Mouse (Mus musculus) heart, embryonic 15.5 days (tissue): Measurements from ENCODE around the gene Hexb. TPM values are rescaled to one million over a fixed set of nuclear protein-coding genes. Genes with fewer than 3 reads are reported as not detected.

Source experiments
- ATAC-seq: fragments of 200-750 bp; cut with Nextera tagmentation; replicated peaks from 2 replicates; pipeline ENCODE4 v1.8.0; 2017; ENCODE audit warnings: low read depth, moderate TSS enrichment; ENCODE audit not compliant: insufficient number of reproducible peaks, insufficient read depth, low FRiP score
- H3K27ac ChIP-seq: fragments of 300-500 bp; sonication (generic); 2 replicates; pipeline ENCODE4 v1.5.1; 2015; ENCODE audit warnings: mild to moderate bottlenecking, inconsistent platforms
- H3K27me3 ChIP-seq: fragments of 300-500 bp; sonication (generic); 2 replicates; pipeline ENCODE4 v1.6.1; 2015; ENCODE audit warnings: inconsistent platforms
- H3K36me3 ChIP-seq: fragments of 300-500 bp; sonication (generic); 2 replicates; pipeline ENCODE4 v1.6.1; 2015; ENCODE audit warnings: mild to moderate bottlenecking, inconsistent platforms
- H3K4me1 ChIP-seq: fragments of 300-500 bp; sonication (generic); replicated peaks from 2 replicates; pipeline ENCODE4 v1.6.1; 2015; ENCODE audit warnings: inconsistent platforms
- H3K4me2 ChIP-seq: fragments of 300-500 bp; sonication (generic); 2 replicates; pipeline ENCODE4 v1.6.1; 2015; ENCODE audit warnings: inconsistent platforms, mild to moderate bottlenecking, moderate library complexity
- H3K4me3 ChIP-seq: fragments of 300-500 bp; sonication (generic); 2 replicates; pipeline ENCODE4 v1.5.1; 2015; ENCODE audit warnings: mild to moderate bottlenecking, inconsistent platforms
- H3K9ac ChIP-seq: fragments of 300-500 bp; sonication (generic); 2 replicates; pipeline ENCODE4 v1.6.1; 2015; ENCODE audit warnings: mild to moderate bottlenecking, inconsistent platforms
- H3K9me3 ChIP-seq: fragments of 300-500 bp; sonication (generic); replicated peaks from 2 replicates; pipeline ENCODE4 v1.6.1; 2016; ENCODE audit warnings: inconsistent platforms
- WGBS: fragments of 180-500 bp; shearing (Covaris S2); methylation state at CpG from one replicate; pipeline ENCODE4 v1.1.7; 2015; ENCODE audit warnings: mixed read lengths; 5-methylcytosine and 5-hydroxymethylcytosine counted together
- polyA plus RNA-seq: library from polyadenylated mRNA; unstranded; fragments of >200 nt; fragmentation: Nextera tagmentation; extraction: Ambion mirVana; gene quantifications from 2 replicates; pipeline ENCODE4 v1.2.1, GENCODE M21; 2015

Hexb gene
- polyA plus RNA-seq, 1 experiment from 2014 or later, result 35.1 TPM

GRCm38 (mm10) chr13:97220022-97220421 lies 21.9 kb upstream of the Hexb start:
- Histone ChIP-seq H3K4me3 (no peak overlapping the region), H3K27me3 (no peaks in the 10 kb centered on the region), H3K9ac (no peak overlapping the region), H3K4me2 (no peak overlapping the region), H3K27ac (no peak overlapping the region), H3K9me3 (no peaks in the 10 kb centered on the region), H3K36me3 (no peaks in the 10 kb centered on the region), H3K4me1 (no peaks in the 10 kb centered on the region)
- WGBS, result 88% methylated on average over 3 of the region's 3 CpGs
- ATAC-seq, result no peak

- no peak overlapping the region for H3K4me2 ChIP-seq
- H3K4me1 ChIP-seq, result no peaks in the 10 kb centered on the region
- no peak overlapping the region for H3K27ac ChIP-seq
- 74% methylated on average over 5 of the region's 5 CpGs for WGBS
- H3K9ac ChIP-seq, result no peak overlapping the region
- no peak for ATAC-seq
- H3K9me3 ChIP-seq, result no peaks in the 10 kb centered on the region
- no peak overlapping the region for H3K4me3 ChIP-seq
- no peaks in the 10 kb centered on the region for H3K27me3 ChIP-seq
- H3K36me3 ChIP-seq, result no peaks in the 10 kb centered on the region
Measured at GRCm38 (mm10) chr13:97216196-97216595, 18.0 kb upstream of the Hexb start.

- H3K27ac ChIP-seq, result no peak overlapping the region
- no peaks in the 10 kb centered on the region for H3K4me1 ChIP-seq
- ATAC-seq, result no peak
- no peaks in the 10 kb centered on the region for H3K36me3 ChIP-seq
- WGBS, result 64% methylated on average over 4 of the region's 4 CpGs
- no peak overlapping the region for H3K4me2 ChIP-seq
- no peaks in the 10 kb centered on the region for H3K27me3 ChIP-seq
- no peaks in the 10 kb centered on the region for H3K9me3 ChIP-seq
- H3K9ac ChIP-seq, result no peak overlapping the region
- no peak overlapping the region for H3K4me3 ChIP-seq
Measured at GRCm38 (mm10) chr13:97215563-97215962, 17.4 kb upstream of the Hexb start.

- Histone ChIP-seq H3K27me3 (no peaks in the 10 kb centered on the region), H3K4me3 (no peak overlapping the region), H3K36me3 (no peaks in the 10 kb centered on the region), H3K4me1 (no peaks in the 10 kb centered on the region), H3K9me3 (no peaks in the 10 kb centered on the region), H3K9ac (no peak overlapping the region), H3K4me2 (no peak overlapping the region), H3K27ac (no peak overlapping the region)
- no peak for ATAC-seq
- 63% methylated on average over 3 of the region's 3 CpGs for WGBS
Measured at GRCm38 (mm10) chr13:97214583-97215268, 16.6 kb upstream of the Hexb start.

GRCm38 (mm10) chr13:97208500-97209010 lies 10.4 kb upstream of the Hexb start:
- Histone ChIP-seq H3K4me3 (no peak overlapping the region), H3K4me1 (peaks cover 9% of the 10 kb centered on the region; the same call in 1 of the 2 replicates), H3K9ac (no peak overlapping the region), H3K9me3 (no peaks in the 10 kb centered on the region), H3K27me3 (no peaks in the 10 kb centered on the region), H3K27ac (no peak overlapping the region; the same call in 1 of the 2 replicates), H3K36me3 (no peaks in the 10 kb centered on the region), H3K4me2 (no peak overlapping the region)
- ATAC-seq, result no peak
- WGBS, result 47% methylated on average over 3 of the region's 3 CpGs

GRCm38 (mm10) chr13:97208112-97208478 lies 9.9 kb upstream of the Hexb start:
- H3K27ac ChIP-seq, result no peak overlapping the region; the same call in 1 of the 2 replicates
- H3K9ac ChIP-seq, result no peak overlapping the region
- no peak overlapping the region for H3K4me2 ChIP-seq
- no peaks in the 10 kb centered on the region for H3K36me3 ChIP-seq
- ATAC-seq, result no peak
- no peaks in the 10 kb centered on the region for H3K9me3 ChIP-seq
- peaks cover 9% of the 10 kb centered on the region; the same call in 1 of the 2 replicates for H3K4me1 ChIP-seq
- H3K27me3 ChIP-seq, result no peaks in the 10 kb centered on the region
- WGBS, result 44% methylated on average over 7 of the region's 7 CpGs
- no peak overlapping the region for H3K4me3 ChIP-seq

DNA sequence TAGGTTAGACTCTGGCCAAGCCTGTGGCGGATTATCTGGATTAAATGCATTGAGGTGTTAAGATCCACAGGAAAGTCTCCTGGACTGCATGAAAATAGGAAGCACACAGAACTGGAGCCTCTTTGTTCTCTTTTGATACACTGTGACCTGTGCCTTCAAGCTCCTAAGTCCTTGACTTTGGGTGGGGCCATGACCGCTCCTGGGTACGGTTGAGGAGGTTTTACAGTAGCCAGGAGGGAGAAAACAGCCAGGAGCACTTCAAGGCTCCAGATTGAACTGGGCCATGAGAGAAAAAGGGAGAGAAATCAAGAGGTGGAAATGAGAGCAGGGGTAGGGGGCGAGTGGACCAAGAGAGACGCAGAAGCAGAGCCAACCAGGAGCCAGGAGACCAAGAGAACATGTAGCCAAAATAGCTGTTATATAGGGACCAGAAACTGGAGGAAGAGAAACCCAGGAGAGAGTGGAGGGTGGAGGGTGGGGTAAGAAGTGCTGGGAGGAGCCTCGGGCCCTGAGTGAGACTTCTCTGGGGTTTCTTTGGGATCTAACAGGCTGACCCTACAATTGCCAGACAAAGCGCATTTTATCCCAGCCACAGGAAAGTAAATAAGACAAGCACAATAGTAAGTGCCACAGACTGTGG lies 9.4 kb upstream of the Hexb start:
- peaks cover 9% of the 10 kb centered on the region; the same call in 1 of the 2 replicates for H3K4me1 ChIP-seq
- no peak overlapping the region for H3K4me3 ChIP-seq
- no peak overlapping the region for H3K4me2 ChIP-seq
- H3K27me3 ChIP-seq, result no peaks in the 10 kb centered on the region
- H3K27ac ChIP-seq, result no peak overlapping the region
- H3K9me3 ChIP-seq, result no peaks in the 10 kb centered on the region
- no peak for ATAC-seq
- H3K36me3 ChIP-seq, result no peaks in the 10 kb centered on the region
- 78% methylated on average over 7 of the region's 7 CpGs for WGBS
- no peak overlapping the region for H3K9ac ChIP-seq

GRCm38 (mm10) chr13:97206046-97206445 lies 7.9 kb upstream of the Hexb start:
- Histone ChIP-seq H3K4me2 (no peak overlapping the region), H3K9ac (no peak overlapping the region), H3K27me3 (no peaks in the 10 kb centered on the region), H3K4me3 (no peak overlapping the region), H3K27ac (no peak overlapping the region), H3K36me3 (no peaks in the 10 kb centered on the region), H3K4me1 (peaks cover 9% of the 10 kb centered on the region; the same call in 1 of the 2 replicates), H3K9me3 (no peaks in the 10 kb centered on the region)
- WGBS, result 71% methylated on average over 2 of the region's 2 CpGs
- ATAC-seq, result no peak

- Histone ChIP-seq H3K27ac (peak overlapping the region; percentile 80), H3K4me3 (peak overlapping the region; percentile 51), H3K36me3 (no peaks in the 10 kb centered on the region), H3K4me1 (peaks cover 9% of the 10 kb centered on the region; the same call in 1 of the 2 replicates), H3K9me3 (no peaks in the 10 kb centered on the region), H3K4me2 (peak overlapping the region; percentile 75), H3K27me3 (no peaks in the 10 kb centered on the region), H3K9ac (peak overlapping the region; percentile 47)
- peak; percentile 71 for ATAC-seq
- 9% methylated on average over 18 of the region's 18 CpGs for WGBS
Measured at GRCm38 (mm10) chr13:97205052-97205701, 7.0 kb upstream of the Hexb start.

GRCm38 (mm10) chr13:97201896-97202295 lies 3.7 kb upstream of the Hexb start:
- no peak for ATAC-seq
- Histone ChIP-seq H3K9ac (no peak overlapping the region), H3K4me1 (peaks cover 15% of the 10 kb centered on the region), H3K27me3 (no peaks in the 10 kb centered on the region), H3K9me3 (no peaks in the 10 kb centered on the region), H3K27ac (no peak overlapping the region), H3K4me3 (no peak overlapping the region), H3K4me2 (no peak overlapping the region), H3K36me3 (no peaks in the 10 kb centered on the region)
- 66% methylated on average over 4 of the region's 4 CpGs for WGBS

GRCm38 (mm10) chr13:97201076-97201475 lies 2.9 kb upstream of the Hexb start:
- H3K27me3 ChIP-seq, result no peaks in the 10 kb centered on the region
- WGBS, result 43% methylated on average over 7 of the region's 7 CpGs
- no peak overlapping the region for H3K4me3 ChIP-seq
- H3K36me3 ChIP-seq, result no peaks in the 10 kb centered on the region
- no peak overlapping the region for H3K9ac ChIP-seq
- no peaks in the 10 kb centered on the region for H3K9me3 ChIP-seq
- no peak for ATAC-seq
- no peak overlapping the region for H3K4me2 ChIP-seq
- H3K4me1 ChIP-seq, result peaks cover 20% of the 10 kb centered on the region
- H3K27ac ChIP-seq, result no peak overlapping the region
